Mouse (Mus musculus) C2C12 (cell line): Measurements from ENCODE around the gene Tas2r106. TPM values are rescaled to one million over a fixed set of nuclear protein-coding genes. Genes with fewer than 3 reads are reported as not detected.

Experiments
- H3K27me3 ChIP-seq: one replicate; pipeline ENCODE4 v1.6.1; 2011; ENCODE audit not compliant: control insufficient read depth, insufficient read depth, insufficient read length
- H3K36me3 ChIP-seq: one replicate; pipeline ENCODE4 v1.6.1; 2011; ENCODE audit not compliant: control insufficient read depth, insufficient read depth
- H3K4me3 ChIP-seq: one replicate; pipeline ENCODE4 v1.5.1; 2011; ENCODE audit warnings: mild to moderate bottlenecking, control low read depth; ENCODE audit not compliant: poor library complexity, insufficient read depth, severe bottlenecking
- H3K79me2 ChIP-seq: one replicate; pipeline ENCODE4 v1.6.1; 2011; ENCODE audit not compliant: control insufficient read depth, insufficient read depth
- H3K79me3 ChIP-seq: one replicate; pipeline ENCODE4 v1.6.1; 2011; ENCODE audit warnings: low read depth, control low read depth
- H3ac ChIP-seq: one replicate; pipeline ENCODE3; 2011; ENCODE audit warnings: low read depth; ENCODE audit not compliant: control insufficient read depth, insufficient read length
- CEBPB ChIP-seq: IDR thresholded peaks from one replicate; pipeline ENCODE4 v1.6.1; 2011; ENCODE audit warnings: low read depth, mild to moderate bottlenecking, control low read depth, moderate library complexity
- CTCF ChIP-seq: IDR thresholded peaks from one replicate; pipeline ENCODE4 v1.5.1; 2011; ENCODE audit not compliant: control insufficient read depth, insufficient read depth, insufficient read length
- FOSL1 ChIP-seq: IDR thresholded peaks from one replicate; pipeline ENCODE4 v1.8.0; 2011; ENCODE audit warnings: mild to moderate bottlenecking, low read length; ENCODE audit not compliant: poor library complexity, insufficient read depth, severe bottlenecking
- MAX ChIP-seq: IDR thresholded peaks from one replicate; pipeline ENCODE4 v1.6.1; 2011; ENCODE audit warnings: mild to moderate bottlenecking, control low read depth
- MYOD1 ChIP-seq: IDR thresholded peaks from one replicate; pipeline ENCODE4 v1.6.1; 2011; ENCODE audit warnings: low read depth; ENCODE audit not compliant: control insufficient read depth, insufficient read length
- MYOG ChIP-seq: IDR thresholded peaks from one replicate; pipeline ENCODE4 v1.6.1; 2011; ENCODE audit not compliant: control insufficient read depth, insufficient read length; ENCODE audit errors: extremely low read depth
- USF1 ChIP-seq: IDR thresholded peaks from one replicate; pipeline ENCODE4 v1.6.1; 2011; ENCODE audit warnings: low read depth, mild to moderate bottlenecking, control low read depth, moderate library complexity
- long read RNA-seq, 2 experiments: library from polyadenylated mRNA; unstranded; transcript quantifications; one replicate each; pipeline ENCODE4 v2.0.0; 2019 to 2020
- polyA plus RNA-seq: library from polyadenylated mRNA; unstranded; fragments of >200 nt; fragmentation: generic; extraction: Trizol; gene quantifications from one replicate; pipeline ENCODE4 v1.2.1, GENCODE M21; 2012; ENCODE audit warnings: missing spikeins

Gene Tas2r106
- polyA plus RNA-seq: not detected
- long read RNA-seq, experiment 1: 0 reads
- long read RNA-seq, experiment 2: 0 reads

DNA sequence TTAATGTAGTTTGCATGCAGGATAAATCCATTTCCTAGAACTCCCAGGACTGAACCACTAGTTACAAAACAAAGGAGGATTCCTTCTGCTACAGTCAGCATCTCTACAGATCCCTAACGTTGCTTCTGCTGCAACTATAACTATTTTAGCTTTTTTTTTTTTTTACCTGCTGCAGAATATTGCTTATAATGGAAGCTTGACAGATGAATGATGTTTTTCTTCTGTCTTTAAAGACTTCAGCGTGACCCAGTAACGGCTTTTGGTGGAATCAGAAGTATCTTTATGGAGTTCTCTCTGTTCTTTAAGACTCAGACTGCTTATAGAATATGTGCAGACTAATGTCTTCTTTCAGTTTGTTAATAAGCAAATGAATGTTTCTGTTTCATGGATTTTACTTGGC is at the start of gene Tas2r106:
Tas2r106 (minus strand) TSS at position 101 of the 400 bp plus-strand sequence.
- no peaks in the 10 kb centered on the region for H3K79me3 ChIP-seq
- no peaks in the 10 kb centered on the region for H3K36me3 ChIP-seq
- TF ChIP-seq MYOD1 (no peak), CTCF (no peak), FOSL1 (no peak), MYOG (no peak), MAX (no peak), USF1 (no peak), CEBPB (no peak)
- H3K4me3 ChIP-seq: no peak within 1 kb of the TSS
- no peaks in the 10 kb centered on the region for H3K27me3 ChIP-seq
- H3ac ChIP-seq: no peak within 1 kb of the TSS
- H3K79me2 ChIP-seq: no peaks in the 10 kb centered on the region

DNA sequence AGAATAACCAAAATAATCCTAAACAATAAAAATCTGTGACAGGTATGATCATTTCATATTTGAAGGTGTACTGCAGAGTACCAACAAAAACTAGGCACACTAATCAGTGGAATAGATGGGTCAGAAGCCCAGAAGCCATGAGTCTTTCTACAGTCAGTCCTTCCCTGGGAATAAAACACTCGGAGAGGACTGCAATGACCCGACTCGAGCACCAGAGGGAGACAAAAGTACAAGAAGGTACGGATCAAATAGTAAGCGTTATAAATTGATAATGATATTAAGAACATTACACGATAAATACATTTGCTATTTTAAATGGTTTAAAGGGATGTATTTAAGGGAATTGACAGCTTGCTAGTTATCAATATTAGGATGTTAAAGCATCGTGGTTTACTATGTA is 34.1 kb upstream of the Tas2r106 start:
- no peak for TF ChIP-seq USF1
- no peak for TF ChIP-seq MYOG
- no peak for TF ChIP-seq MAX
- no peak for TF ChIP-seq MYOD1
- TF ChIP-seq FOSL1: no peak
- no peak for TF ChIP-seq CTCF
- no peak for TF ChIP-seq CEBPB
- Histone ChIP-seq H3K36me3 (no peaks in the 10 kb centered on the region), H3ac (no peak overlapping the region), H3K79me2 (no peaks in the 10 kb centered on the region), H3K79me3 (no peaks in the 10 kb centered on the region), H3K27me3 (no peaks in the 10 kb centered on the region), H3K4me3 (no peak overlapping the region)

DNA sequence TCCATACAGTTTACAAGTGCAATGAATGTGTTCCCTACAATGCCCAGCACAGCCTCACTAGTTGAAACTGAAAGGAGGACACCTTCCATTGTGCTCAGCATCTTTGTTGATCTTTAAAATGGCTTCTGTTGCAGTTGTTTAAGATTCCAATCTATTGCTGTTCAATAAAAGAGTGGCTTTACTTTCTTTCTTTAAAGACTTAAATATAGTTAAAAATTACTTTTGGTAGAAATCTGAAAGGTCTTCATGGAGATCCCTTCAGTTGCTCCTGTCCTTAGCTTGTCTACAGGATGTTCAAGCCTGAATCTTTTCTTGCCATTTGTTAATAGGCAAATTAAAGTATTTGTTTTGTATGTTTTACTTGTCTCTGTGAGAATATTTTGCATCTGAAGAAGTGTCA is 11.3 kb upstream of the Tas2r106 start, which contains the start of gene Tas2r114:
Tas2r114 (minus strand) TSS at position 101 of the 400 bp plus-strand sequence.
- no peak within 1 kb of the TSS for H3K4me3 ChIP-seq
- no peak for TF ChIP-seq MAX
- no peak for TF ChIP-seq CEBPB
- TF ChIP-seq USF1: no peak
- TF ChIP-seq CTCF: no peak
- TF ChIP-seq FOSL1: no peak
- TF ChIP-seq MYOD1: no peak
- no peak for TF ChIP-seq MYOG
- H3K36me3 ChIP-seq: no peaks in the 10 kb centered on the region
- H3K79me3 ChIP-seq: no peaks in the 10 kb centered on the region
- no peak within 1 kb of the TSS for H3ac ChIP-seq
- no peaks in the 10 kb centered on the region for H3K27me3 ChIP-seq
- H3K79me2 ChIP-seq: no peaks in the 10 kb centered on the region

DNA sequence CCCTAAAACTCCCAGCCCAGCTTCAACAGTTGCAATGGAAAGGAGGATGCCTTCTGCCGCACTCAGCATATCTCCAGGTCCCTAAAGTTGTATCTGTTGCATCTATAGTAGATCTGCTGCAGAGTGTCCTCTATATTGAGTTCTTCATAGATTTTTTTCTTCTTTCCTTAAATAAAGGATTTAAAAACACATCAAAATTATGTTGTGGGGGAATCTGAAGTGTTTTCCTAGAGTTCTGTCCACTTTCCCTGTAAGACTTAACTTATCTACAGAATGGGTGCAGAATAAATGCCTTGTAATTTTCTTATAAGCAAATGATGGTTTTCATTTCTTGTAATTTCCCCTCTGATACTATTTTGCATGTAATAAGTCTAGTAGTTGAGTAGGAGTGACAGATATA is 8.7 kb upstream of the Tas2r106 start, which contains the start of gene Tas2r105:
Tas2r105 (minus strand) TSS at position 101 of the 400 bp plus-strand sequence.
- Histone ChIP-seq H3K4me3 (no peak within 1 kb of the TSS), H3K79me3 (no peaks in the 10 kb centered on the region), H3K27me3 (no peaks in the 10 kb centered on the region), H3K79me2 (no peaks in the 10 kb centered on the region), H3ac (no peak within 1 kb of the TSS), H3K36me3 (no peaks in the 10 kb centered on the region)
- TF ChIP-seq FOSL1 (no peak), MYOD1 (no peak), USF1 (no peak), CTCF (no peak), CEBPB (no peak), MYOG (no peak), MAX (no peak)

DNA sequence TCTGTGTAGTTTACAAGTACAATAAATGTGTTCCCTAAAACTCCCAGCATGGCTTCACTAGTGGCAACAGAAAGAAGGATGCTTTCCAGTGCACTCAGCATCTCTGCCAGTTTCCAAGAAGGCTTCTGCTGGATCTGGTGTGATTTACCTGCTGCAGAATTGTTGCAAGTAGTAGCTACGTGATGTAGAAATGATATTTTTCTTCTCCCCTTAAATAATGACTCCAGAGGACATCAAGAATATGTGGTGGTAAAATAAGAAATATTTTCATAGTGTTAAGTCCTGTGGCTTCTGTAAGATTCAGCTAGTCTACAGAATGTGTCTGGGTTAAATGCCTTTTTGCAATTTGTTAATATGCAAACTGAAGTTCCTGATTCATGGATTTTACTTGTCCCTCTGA is 7.0 kb upstream of the Tas2r106 start, which contains the start of gene Tas2r104:
Tas2r104 (minus strand) TSS at position 101 of the 400 bp plus-strand sequence.
- H3K79me2 ChIP-seq: no peaks in the 10 kb centered on the region
- H3K36me3 ChIP-seq: no peaks in the 10 kb centered on the region

DNA sequence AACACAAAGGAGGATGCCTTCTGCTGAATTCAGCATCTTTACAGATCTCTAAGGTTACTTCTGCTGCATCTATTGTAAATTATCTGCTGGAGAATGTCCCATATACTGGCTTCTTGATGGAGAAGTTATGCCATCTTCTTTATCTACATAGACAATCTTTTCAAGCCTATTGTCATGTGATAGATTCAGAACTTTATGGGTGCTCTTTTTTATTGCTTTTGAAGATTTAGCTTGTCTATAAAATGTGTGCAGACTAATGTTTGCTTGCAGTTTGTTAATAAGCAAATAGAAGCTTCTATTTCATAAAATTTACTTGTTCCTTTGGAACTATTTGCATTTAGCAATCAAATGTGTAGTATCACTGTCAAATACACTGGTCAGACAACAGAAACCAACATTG is 18.6 kb downstream of the Tas2r106 start, which contains the start of gene Tas2r107:
Tas2r107 (minus strand) TSS at position 101 of the 400 bp plus-strand sequence.
- no peak within 1 kb of the TSS for H3ac ChIP-seq
- no peaks in the 10 kb centered on the region for H3K79me3 ChIP-seq
- H3K36me3 ChIP-seq: no peaks in the 10 kb centered on the region
- TF ChIP-seq FOSL1 (no peak), MYOD1 (no peak), MAX (no peak), CEBPB (no peak), CTCF (no peak), MYOG (no peak), USF1 (no peak)
- no peaks in the 10 kb centered on the region for H3K79me2 ChIP-seq
- no peak within 1 kb of the TSS for H3K4me3 ChIP-seq
- H3K27me3 ChIP-seq: no peaks in the 10 kb centered on the region

More for the DNA sequence above, 7.0 kb upstream of the Tas2r106 start, which contains the start of gene Tas2r104:
- Histone ChIP-seq H3K4me3 (no peak within 1 kb of the TSS), H3K27me3 (no peaks in the 10 kb centered on the region), H3ac (no peak within 1 kb of the TSS), H3K79me3 (no peaks in the 10 kb centered on the region)
- no peak for TF ChIP-seq USF1
- no peak for TF ChIP-seq CTCF
- no peak for TF ChIP-seq MAX
- no peak for TF ChIP-seq CEBPB
- no peak for TF ChIP-seq FOSL1
- no peak for TF ChIP-seq MYOD1
- no peak for TF ChIP-seq MYOG
